Mouse (Mus musculus): ENCODE measurements around the gene Tomm6.

DNA sequence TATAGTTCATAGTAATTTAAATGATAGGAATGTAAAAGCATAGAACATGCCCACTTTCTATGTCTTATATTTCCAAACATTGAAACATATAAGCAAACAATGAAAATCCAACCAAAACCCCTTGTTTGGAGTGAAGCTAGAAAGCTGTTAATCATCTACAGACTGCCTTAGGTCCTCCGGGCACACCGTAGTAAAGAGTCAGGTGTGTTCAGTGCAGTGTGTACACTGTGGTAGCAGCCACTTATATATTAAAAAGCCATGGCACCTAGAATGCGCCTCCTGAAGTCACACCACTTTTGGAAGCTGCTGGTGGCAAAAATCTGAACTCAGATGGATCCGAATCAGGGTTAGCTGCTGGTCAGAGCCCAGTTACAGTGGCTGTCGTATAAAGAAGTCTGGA, 9.9 kb downstream of the Tomm6 start:
- TF ChIP-seq POLR2A (IDR thresholded peaks at IDR 0.05; ENCODE audit: insufficient read depth, low read length) (no peak), EP300 (IDR thresholded peaks at IDR 0.05; ENCODE audit: insufficient read depth, low read depth, low read length) (no peak)

Measured in ES-Bruce4 (cell line).